Mouse (Mus musculus): ENCODE measurements at regions not wholly inside any gene's neighbourhood (a gene's known extent, or its start where the extent isn't known, plus 50 kb on each side); places are given as distances from the start of the nearest gene placed in this dataset.

- TF ChIP-seq POLR2A (IDR thresholded peaks at IDR 0.05; ENCODE audit: extremely low read depth, insufficient read depth, low read length), result no peak
- TF ChIP-seq CTCF (IDR thresholded peaks at IDR 0.05; ENCODE audit: low read depth, low read length), result no peak
- Histone ChIP-seq H3K9ac (ENCODE audit: low read depth, low read length) (no peak overlapping the region), H3K4me1 (ENCODE audit: control insufficient read depth, insufficient read depth, low read length) (peaks cover 6% of the 10 kb centered on the region), H3K4me3 (ENCODE audit: insufficient read depth, low read depth, low read length) (no peak overlapping the region), H3K36me3 (ENCODE audit: control insufficient read depth, insufficient read depth, low read length) (no peaks in the 10 kb centered on the region), H3K27ac (replicated peaks; ENCODE audit: insufficient read depth, low read depth, low read length) (no peak overlapping the region), H3K27me3 (ENCODE audit: control insufficient read depth, insufficient read depth, low read length) (no peaks in the 10 kb centered on the region), H3K79me2 (ENCODE audit: control insufficient read depth, insufficient read depth, low read length) (no peaks in the 10 kb centered on the region)
- WGBS, result 17% methylated on average over 4 of the region's 4 CpGs
- DNase-seq (ENCODE audit: extremely low read depth, low read depth, low spot score), result peak; percentile 97
These were observed 53.4 kb upstream of the Sall1 start for GRCm38 (mm10) chr8:89097396-89097795.
